Mouse (Mus musculus) G1E-ER4 (cell line): Measurements from ENCODE around the gene Ascl4. TPM values are rescaled to one million over a fixed set of nuclear protein-coding genes. Genes with fewer than 3 reads are reported as not detected.

ENCODE experiments used
- GATA1 ChIP-seq: IDR thresholded peaks from one replicate; pipeline ENCODE4 v1.8.0; 2012; ENCODE audit warnings: low read length, inconsistent platforms
- polyA plus RNA-seq: library from polyadenylated mRNA; stranded (reverse); fragments of >175 nt; gene quantifications from 2 replicates; pipeline ENCODE4 v1.2.3, GENCODE M21; 2012

The Ascl4 gene
- not detected in 2 replicates for polyA plus RNA-seq

- no peak for TF ChIP-seq GATA1
Observed at GRCm38 (mm10) chr10:85927676-85928445, at the start of gene Ascl4. Gene Ascl4 (plus strand): TSS chr10:85927681.

GRCm38 (mm10) chr10:85879886-85880486 lies 47.5 kb upstream of the Ascl4 start:
- TF ChIP-seq GATA1, result no peak

- TF ChIP-seq GATA1, result no peak
Observed at GRCm38 (mm10) chr10:85916498-85917309, 10.8 kb upstream of the Ascl4 start, which contains the start of gene Prdm4. Gene Prdm4 (minus strand): TSS chr10:85917142.

- TF ChIP-seq GATA1, result no peak
Observed at GRCm38 (mm10) chr10:85928499-85929207, 1.2 kb downstream of the Ascl4 start.

- TF ChIP-seq GATA1, result no peak
Observed at GRCm38 (mm10) chr10:85929208-85929591, 1.7 kb downstream of the Ascl4 start.

- no peak for TF ChIP-seq GATA1
Observed at GRCm38 (mm10) chr10:85929962-85930361, 2.5 kb downstream of the Ascl4 start.

GRCm38 (mm10) chr10:85936280-85936965 lies 8.9 kb downstream of the Ascl4 start:
- no peak for TF ChIP-seq GATA1

- TF ChIP-seq GATA1, result no peak
Observed at GRCm38 (mm10) chr10:85948483-85949196, 21.2 kb downstream of the Ascl4 start.

- TF ChIP-seq GATA1, result no peak
Observed at GRCm38 (mm10) chr10:85951765-85952443, 24.4 kb downstream of the Ascl4 start.

GRCm38 (mm10) chr10:85953401-85953800 lies 25.9 kb downstream of the Ascl4 start:
- TF ChIP-seq GATA1, result no peak

- TF ChIP-seq GATA1, result no peak
Observed at GRCm38 (mm10) chr10:85954429-85954828, 26.9 kb downstream of the Ascl4 start.

- TF ChIP-seq GATA1, result no peak
Observed at GRCm38 (mm10) chr10:85956871-85957419, 29.5 kb downstream of the Ascl4 start.

- TF ChIP-seq GATA1, result no peak
Observed at GRCm38 (mm10) chr10:85957464-85957950, 30.0 kb downstream of the Ascl4 start, which contains the start of gene Rtcb. Gene Rtcb (minus strand): TSS chr10:85957823.
